Mouse (Mus musculus) kidney, adult 2 months (tissue): ENCODE measurements around the gene Rdh16f2.
"Not testable (repeated sequence)": the region's sequence is repeated elsewhere in the genome, so short reads cannot be mapped to it uniquely, and the experiment has no call there.

Source experiments
- CTCF ChIP-seq: fragments of 200-500 bp; conservative IDR thresholded peaks from 2 replicates; pipeline ENCODE4 v1.5.1; 2011; ENCODE audit warnings: low read depth, mild to moderate bottlenecking, control low read depth, low read length, moderate library complexity, mixed read lengths; ENCODE audit not compliant: insufficient read depth, insufficient read length
- POLR2A ChIP-seq: fragments of 200-500 bp; IDR thresholded peaks from one replicate; pipeline ENCODE4 v1.6.1; 2011; ENCODE audit warnings: low read depth, low read length, control low read depth

GRCm38 (mm10) chr10:127917183-127917582, 50.9 kb downstream of the Rdh16f2 start:
- not testable (repeated sequence) for TF ChIP-seq CTCF, POLR2A
